Mouse (Mus musculus) neural tube, embryonic 12.5 days (tissue): ENCODE data around the gene Nme8. TPM values are rescaled to one million over a fixed set of nuclear protein-coding genes. Genes with fewer than 3 reads are reported as not detected.

Source experiments
- ATAC-seq: fragments of 200-750 bp; cut with Nextera tagmentation; 2 replicates; pipeline ENCODE4 v1.8.0; 2017; ENCODE audit warnings: low read depth, mild to moderate bottlenecking, moderate TSS enrichment, moderate library complexity; ENCODE audit not compliant: low FRiP score
- H3K27ac ChIP-seq: fragments of 300-500 bp; sonication (generic); 2 replicates; pipeline ENCODE4 v1.5.1; 2016
- H3K27me3 ChIP-seq: fragments of 300-500 bp; sonication (generic); replicated peaks from 2 replicates; pipeline ENCODE4 v1.6.1; 2016; ENCODE audit warnings: mild to moderate bottlenecking
- H3K36me3 ChIP-seq: fragments of 300-500 bp; sonication (generic); 2 replicates; pipeline ENCODE4 v1.6.1; 2016; ENCODE audit warnings: mild to moderate bottlenecking
- H3K4me1 ChIP-seq: fragments of 300-500 bp; sonication (generic); 2 replicates; pipeline ENCODE4 v1.6.1; 2016
- H3K4me2 ChIP-seq: fragments of 300-500 bp; sonication (generic); replicated peaks from 2 replicates; pipeline ENCODE4 v1.6.1; 2016; ENCODE audit warnings: mild to moderate bottlenecking
- H3K4me3 ChIP-seq: fragments of 300-500 bp; sonication (generic); 2 replicates; pipeline ENCODE4 v1.5.1; 2016
- H3K9ac ChIP-seq: fragments of 300-500 bp; sonication (generic); 2 replicates; pipeline ENCODE4 v1.6.1; 2016; ENCODE audit warnings: mild to moderate bottlenecking
- H3K9me3 ChIP-seq: fragments of 300-500 bp; sonication (generic); 2 replicates; pipeline ENCODE4 v1.6.1; 2016; ENCODE audit warnings: mild to moderate bottlenecking
- WGBS: fragments of 180-500 bp; shearing (Covaris S2); methylation state at CpG from one replicate; pipeline ENCODE4 v1.1.7; 2016; 5-methylcytosine and 5-hydroxymethylcytosine counted together
- polyA plus RNA-seq: library from polyadenylated mRNA; unstranded; fragments of >200 nt; fragmentation: Nextera tagmentation; extraction: Ambion mirVana; gene quantifications from 2 replicates; pipeline ENCODE4 v1.2.1, GENCODE M21; 2016

Nme8 gene
- polyA plus RNA-seq, 1 experiment from 2014 or later = not detected

DNA sequence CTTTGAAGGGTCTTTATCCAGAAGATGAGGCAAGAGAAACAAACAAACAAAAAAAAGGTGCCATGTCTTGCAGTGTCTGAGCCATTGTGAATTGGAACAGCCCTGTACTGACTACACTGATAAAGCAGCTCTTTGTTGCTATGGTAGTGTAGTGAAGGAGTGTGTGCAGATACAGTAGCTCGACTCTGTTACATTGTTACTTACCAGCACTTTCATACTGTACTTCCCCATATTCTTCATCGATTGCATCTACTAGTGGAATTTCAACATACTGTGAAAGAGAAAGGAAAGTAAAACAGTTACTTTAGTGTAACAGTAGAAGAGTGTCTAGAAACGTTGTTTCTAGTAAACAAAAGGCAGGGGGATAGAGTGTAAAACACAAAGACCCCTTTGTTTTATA, 7.6 kb downstream of the Nme8 start:
- H3K27me3 ChIP-seq = no peaks in the 10 kb centered on the region
- no peaks in the 10 kb centered on the region for H3K4me1 ChIP-seq
- no peak overlapping the region for H3K4me2 ChIP-seq
- H3K9ac ChIP-seq = no peak overlapping the region
- 70% methylated on average over 3 of the region's 3 CpGs for WGBS
- no peaks in the 10 kb centered on the region for H3K9me3 ChIP-seq
- H3K27ac ChIP-seq = no peak overlapping the region
- no peak for ATAC-seq
- no peak overlapping the region for H3K4me3 ChIP-seq
- H3K36me3 ChIP-seq = no peaks in the 10 kb centered on the region

DNA sequence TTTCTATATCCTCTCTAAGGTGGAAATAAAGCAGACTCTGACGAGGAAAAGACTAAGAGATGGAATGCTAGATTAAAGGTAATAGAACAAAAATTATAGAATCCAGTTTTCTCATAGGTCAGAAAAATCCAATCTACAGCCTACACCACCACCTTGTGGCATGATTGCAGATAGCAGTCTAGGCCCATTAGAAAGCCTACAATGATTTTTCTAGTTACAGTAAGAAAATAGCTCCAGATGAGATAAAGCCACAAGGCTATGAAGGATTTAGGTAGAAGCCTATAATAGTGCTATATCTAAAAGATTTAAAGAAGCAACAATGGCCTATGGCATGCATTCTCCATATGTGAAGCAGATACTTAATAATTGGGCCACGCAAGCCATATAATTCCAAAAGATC, 13.6 kb downstream of the Nme8 start:
- H3K36me3 ChIP-seq = no peaks in the 10 kb centered on the region
- no peaks in the 10 kb centered on the region for H3K9me3 ChIP-seq
- H3K27ac ChIP-seq = no peak overlapping the region
- H3K27me3 ChIP-seq = no peaks in the 10 kb centered on the region
- ATAC-seq = 0 out of 2 replicates have a peak, but pooled peaks have one; percentile 21
- no peak overlapping the region for H3K4me2 ChIP-seq
- H3K4me1 ChIP-seq = peaks cover 3% of the 10 kb centered on the region; the same call in 1 of the 2 replicates
- no peak overlapping the region for H3K4me3 ChIP-seq
- WGBS = 64% methylated on average over 2 of the region's 2 CpGs
- no peak overlapping the region for H3K9ac ChIP-seq

DNA sequence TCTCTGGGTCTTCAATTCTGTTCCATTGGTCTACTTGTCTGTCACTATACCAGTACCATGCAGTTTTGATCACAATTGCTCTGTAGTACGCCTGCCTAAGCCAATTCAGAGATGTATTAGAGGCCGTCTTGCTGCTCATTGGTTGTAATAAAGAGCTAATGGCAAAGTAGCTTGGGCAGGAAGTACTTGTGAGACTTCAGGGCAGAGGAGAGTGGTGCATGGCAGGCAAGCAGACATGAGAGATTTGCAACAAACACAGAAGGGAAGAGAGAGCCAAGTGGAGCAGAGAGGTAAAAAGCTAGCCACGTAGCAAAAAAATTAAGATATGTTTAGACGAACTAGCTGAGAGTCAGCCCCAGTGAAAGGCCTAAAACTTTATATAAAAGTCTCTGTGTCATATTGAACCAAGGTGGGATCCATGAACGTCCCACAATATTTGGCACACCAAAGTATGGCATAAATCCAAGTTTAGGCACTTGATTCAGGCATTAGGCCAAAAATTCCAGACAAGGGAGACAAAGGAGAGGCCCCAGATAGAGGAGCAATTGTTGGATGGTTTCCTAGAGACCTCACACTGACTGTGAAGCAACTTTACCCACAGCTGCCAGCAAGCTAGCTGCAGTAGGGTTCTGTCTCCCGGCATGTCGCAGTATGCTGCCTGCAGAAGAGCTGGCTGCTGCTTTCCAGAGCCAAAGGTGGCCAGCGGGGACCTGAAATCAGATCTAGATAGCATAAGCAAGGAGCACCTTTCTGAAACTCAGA, 14.5 kb downstream of the Nme8 start:
- peak; percentile 89; the same call in 1 of the 2 replicates for ATAC-seq
- H3K36me3 ChIP-seq = no peaks in the 10 kb centered on the region
- H3K4me1 ChIP-seq = peaks cover 3% of the 10 kb centered on the region; the same call in 1 of the 2 replicates
- no peak overlapping the region for H3K9ac ChIP-seq
- H3K4me3 ChIP-seq = no peak overlapping the region
- H3K27ac ChIP-seq = no peak overlapping the region
- WGBS = 63% methylated on average over 8 of the region's 8 CpGs
- no peak overlapping the region for H3K4me2 ChIP-seq
- H3K9me3 ChIP-seq = no peaks in the 10 kb centered on the region
- H3K27me3 ChIP-seq = no peaks in the 10 kb centered on the region

DNA sequence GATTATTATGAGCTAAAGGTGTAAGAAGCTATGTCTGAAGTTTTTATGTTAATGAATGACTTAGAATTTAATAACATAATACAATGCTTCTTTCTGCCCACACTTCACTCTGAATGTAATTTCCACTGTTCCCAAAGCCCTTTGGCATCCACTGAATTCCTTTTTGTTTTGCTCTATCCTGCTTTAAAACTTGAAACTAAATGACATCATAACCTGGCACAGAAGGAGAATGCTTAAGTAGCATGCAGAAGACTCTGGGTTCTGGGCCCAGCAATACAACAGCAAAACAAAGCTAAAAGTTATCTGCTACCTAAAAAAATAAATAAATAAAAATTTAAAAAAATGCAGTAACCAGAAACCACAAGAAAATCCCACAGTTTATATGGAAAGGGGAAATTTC, 23.0 kb downstream of the Nme8 start:
- no peak overlapping the region for H3K27ac ChIP-seq
- no peaks in the 10 kb centered on the region for H3K4me1 ChIP-seq
- ATAC-seq = no peak
- no peaks in the 10 kb centered on the region for H3K27me3 ChIP-seq
- H3K9ac ChIP-seq = no peak overlapping the region
- no peaks in the 10 kb centered on the region for H3K9me3 ChIP-seq
- H3K4me3 ChIP-seq = no peak overlapping the region
- H3K4me2 ChIP-seq = no peak overlapping the region
- no peaks in the 10 kb centered on the region for H3K36me3 ChIP-seq

DNA sequence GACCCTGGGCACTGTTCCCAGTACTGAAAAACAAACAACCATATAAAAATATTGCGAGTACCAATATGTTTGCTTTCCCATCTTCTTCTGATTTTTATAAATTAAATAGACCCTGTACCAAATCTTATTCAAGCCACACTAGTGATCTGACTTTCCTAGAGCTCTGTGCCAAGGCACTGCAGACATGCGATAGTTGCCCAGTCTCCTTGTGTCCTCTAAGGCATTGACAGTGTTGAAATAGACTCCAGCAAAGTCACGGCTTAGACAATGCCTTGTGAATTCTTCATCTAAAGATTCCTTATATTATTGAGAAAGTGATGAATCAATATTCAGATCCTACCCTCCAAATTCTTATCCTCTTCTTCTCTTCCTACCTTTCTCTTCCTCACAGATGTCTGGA, 23.6 kb downstream of the Nme8 start:
- Histone ChIP-seq H3K27ac (no peak overlapping the region), H3K9me3 (no peaks in the 10 kb centered on the region), H3K4me3 (no peak overlapping the region), H3K4me2 (no peak overlapping the region), H3K27me3 (no peaks in the 10 kb centered on the region), H3K36me3 (no peaks in the 10 kb centered on the region), H3K4me1 (no peaks in the 10 kb centered on the region), H3K9ac (no peak overlapping the region)
- no peak for ATAC-seq
- 89% methylated on average over 3 of the region's 3 CpGs for WGBS

DNA sequence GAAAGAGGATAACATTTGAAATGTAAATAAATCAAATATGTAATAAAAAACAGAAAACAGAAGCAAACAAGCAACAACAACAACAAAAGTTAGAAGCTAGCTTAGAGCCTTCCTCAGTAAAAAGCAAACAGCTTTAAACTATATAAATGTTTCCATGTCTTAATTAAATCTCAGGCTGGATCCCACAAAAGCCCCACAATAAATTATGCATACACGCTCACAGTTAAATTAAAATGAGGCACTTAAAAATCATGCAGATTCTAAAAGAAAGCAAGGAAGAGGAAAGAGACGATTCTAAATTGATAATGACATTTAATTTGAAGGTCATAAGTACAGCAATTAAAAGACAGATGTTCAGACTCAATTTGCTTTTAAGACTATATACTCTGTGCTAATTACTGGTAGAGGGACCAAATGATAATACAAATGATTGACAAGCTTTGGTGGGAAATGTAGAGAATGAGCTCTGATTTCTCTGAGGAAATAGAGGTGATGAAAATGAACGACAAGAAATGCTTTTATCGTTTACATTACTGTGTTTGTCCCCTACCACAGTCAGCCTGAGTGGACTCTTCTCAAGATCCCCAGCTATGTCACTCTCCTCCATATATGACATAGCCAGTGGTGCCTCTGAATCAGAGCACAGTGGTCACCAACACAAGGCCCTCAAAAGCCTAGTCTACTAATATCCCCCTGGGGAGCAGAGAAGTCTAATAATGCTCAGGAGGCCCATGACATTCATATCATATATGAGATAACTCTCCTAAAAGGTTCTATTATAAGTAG, 29.0 kb downstream of the Nme8 start:
- Histone ChIP-seq H3K9me3 (no peaks in the 10 kb centered on the region), H3K4me2 (no peak overlapping the region), H3K4me3 (no peak overlapping the region), H3K4me1 (no peaks in the 10 kb centered on the region), H3K27me3 (no peaks in the 10 kb centered on the region), H3K36me3 (no peaks in the 10 kb centered on the region), H3K9ac (no peak overlapping the region), H3K27ac (no peak overlapping the region)
- 77% methylated on average over 4 of the region's 4 CpGs for WGBS
- ATAC-seq = no peak

DNA sequence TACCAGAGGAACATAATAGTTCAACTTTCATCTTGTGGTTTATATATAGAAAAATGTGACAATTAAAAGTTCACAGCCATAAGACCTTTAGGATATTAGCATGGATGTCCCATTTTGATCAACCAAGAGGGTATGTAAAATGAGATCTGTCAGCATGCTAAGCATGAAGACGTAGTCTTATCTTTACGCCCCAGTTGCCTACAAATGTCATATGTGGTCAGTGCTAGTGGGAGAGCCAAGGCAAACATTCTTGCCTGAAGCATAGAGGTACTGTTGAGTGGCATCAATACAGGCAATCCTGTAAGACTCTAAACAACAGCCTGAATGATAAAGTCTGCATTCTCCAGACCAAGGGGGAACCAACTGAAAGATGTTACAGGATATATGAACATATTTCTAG, 45.2 kb downstream of the Nme8 start:
- no peaks in the 10 kb centered on the region for H3K27me3 ChIP-seq
- H3K4me1 ChIP-seq = no peaks in the 10 kb centered on the region
- no peak overlapping the region for H3K27ac ChIP-seq
- no peaks in the 10 kb centered on the region for H3K36me3 ChIP-seq
- H3K4me2 ChIP-seq = no peak overlapping the region
- WGBS = 92% methylated on average over 2 of the region's 2 CpGs
- ATAC-seq = no peak
- no peak overlapping the region for H3K9ac ChIP-seq
- no peaks in the 10 kb centered on the region for H3K9me3 ChIP-seq
- H3K4me3 ChIP-seq = no peak overlapping the region

DNA sequence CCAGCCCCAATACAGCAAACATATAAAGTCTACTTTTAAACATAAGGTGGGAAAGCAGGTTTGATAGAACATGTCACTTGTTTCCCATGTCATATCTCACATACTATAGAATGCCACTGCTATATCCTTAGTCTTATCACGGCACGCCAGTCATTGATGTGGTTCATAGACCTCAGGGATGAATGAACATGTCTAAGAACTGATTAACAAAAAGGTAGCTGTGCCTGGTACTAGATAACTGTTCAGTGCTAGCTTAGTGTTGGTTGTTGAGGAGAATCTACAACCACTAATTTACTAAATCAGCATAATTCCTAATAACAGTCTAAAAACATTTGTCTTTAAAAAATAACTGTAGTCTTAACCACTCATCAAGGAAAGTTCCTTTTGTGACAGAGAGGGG, 47.8 kb downstream of the Nme8 start:
- no peak overlapping the region for H3K27ac ChIP-seq
- no peaks in the 10 kb centered on the region for H3K9me3 ChIP-seq
- no peak overlapping the region for H3K4me2 ChIP-seq
- 98% methylated on average over 2 of the region's 2 CpGs for WGBS
- H3K36me3 ChIP-seq = no peaks in the 10 kb centered on the region
- no peak overlapping the region for H3K9ac ChIP-seq
- H3K4me1 ChIP-seq = no peaks in the 10 kb centered on the region
- no peak overlapping the region for H3K4me3 ChIP-seq
- no peak for ATAC-seq
- no peaks in the 10 kb centered on the region for H3K27me3 ChIP-seq

DNA sequence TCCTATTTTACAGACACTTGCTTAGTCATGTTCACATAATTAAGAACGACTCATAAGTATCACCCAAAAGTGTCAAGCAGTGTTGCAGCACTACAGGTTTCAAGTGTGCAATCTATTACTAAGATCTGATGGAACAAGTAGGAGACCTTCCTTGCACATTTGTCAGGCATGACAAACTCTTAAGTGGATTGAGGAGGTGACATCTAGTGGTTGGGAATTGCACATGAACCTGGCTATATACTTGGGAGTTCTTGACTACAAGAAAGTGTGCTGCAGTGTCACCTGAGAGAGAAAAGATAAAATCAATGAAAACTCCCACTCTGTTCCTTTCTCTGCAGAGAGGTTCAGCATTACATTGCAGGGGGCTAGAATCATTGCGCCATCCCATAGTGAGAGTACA, 53.4 kb downstream of the Nme8 start:
- H3K4me2 ChIP-seq = no peak overlapping the region
- H3K4me1 ChIP-seq = no peaks in the 10 kb centered on the region
- no peaks in the 10 kb centered on the region for H3K27me3 ChIP-seq
- WGBS = 82% methylated on average over 2 of the region's 2 CpGs
- H3K9me3 ChIP-seq = no peaks in the 10 kb centered on the region
- H3K27ac ChIP-seq = no peak overlapping the region
- no peak overlapping the region for H3K4me3 ChIP-seq
- no peaks in the 10 kb centered on the region for H3K36me3 ChIP-seq
- no peak for ATAC-seq
- H3K9ac ChIP-seq = no peak overlapping the region

DNA sequence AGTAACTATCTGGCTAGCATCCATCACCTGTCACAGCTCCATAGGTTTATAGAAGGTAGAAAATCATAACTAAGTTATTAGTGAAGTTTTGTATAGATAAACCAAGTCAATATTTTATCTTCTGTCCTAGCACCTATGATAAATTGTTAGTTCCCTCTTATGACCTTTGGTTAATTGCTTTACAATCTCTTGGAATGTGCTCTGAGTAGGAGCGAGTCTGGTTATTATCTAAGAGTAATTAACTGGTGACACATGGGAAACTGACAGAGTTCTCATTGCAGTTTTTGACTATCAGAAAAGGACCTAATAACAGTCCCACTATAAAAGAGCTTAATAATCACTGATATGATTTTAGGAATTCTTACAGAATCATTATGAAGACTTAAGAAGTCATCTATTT, 54.1 kb downstream of the Nme8 start:
- Histone ChIP-seq H3K27ac (no peak overlapping the region), H3K4me2 (no peak overlapping the region), H3K4me3 (no peak overlapping the region), H3K9ac (no peak overlapping the region), H3K36me3 (no peaks in the 10 kb centered on the region), H3K27me3 (no peaks in the 10 kb centered on the region), H3K9me3 (no peaks in the 10 kb centered on the region), H3K4me1 (no peaks in the 10 kb centered on the region)
- WGBS = 33% methylated on average over 1 of the region's 1 CpGs
- no peak for ATAC-seq

DNA sequence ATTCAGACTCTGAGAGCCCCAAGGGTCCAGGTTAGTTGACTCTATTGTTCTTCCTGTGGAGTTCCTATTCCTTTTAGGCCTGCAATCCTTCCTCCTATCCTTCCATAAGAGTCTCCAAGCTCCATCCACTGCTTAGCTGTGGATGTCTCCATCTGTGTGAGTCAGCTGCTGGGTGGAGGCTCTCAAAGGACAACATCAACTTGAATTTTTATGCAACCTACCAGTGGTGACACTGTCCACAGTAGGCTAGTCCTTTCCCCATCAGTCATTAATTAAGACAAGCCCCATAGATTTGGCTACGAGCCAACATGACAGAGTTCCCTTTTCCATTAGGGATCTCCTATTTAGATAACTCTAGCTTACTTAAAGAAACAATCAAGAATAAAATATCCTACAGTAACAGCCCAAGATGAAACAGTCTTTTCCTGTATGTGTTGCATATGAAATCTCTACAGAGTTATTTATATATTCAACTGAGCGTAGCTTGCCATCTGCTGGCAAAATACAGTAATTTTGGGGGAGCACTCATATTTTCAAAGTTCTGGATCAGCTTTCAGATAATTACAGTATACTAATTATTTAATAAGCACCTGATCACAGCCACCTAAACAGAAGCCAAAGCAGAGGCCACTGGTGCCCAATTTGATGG, 57.3 kb downstream of the Nme8 start:
- Histone ChIP-seq H3K27ac (no peak overlapping the region), H3K9ac (no peak overlapping the region), H3K4me1 (no peaks in the 10 kb centered on the region), H3K4me2 (no peak overlapping the region), H3K27me3 (no peaks in the 10 kb centered on the region), H3K36me3 (no peaks in the 10 kb centered on the region), H3K9me3 (no peaks in the 10 kb centered on the region), H3K4me3 (no peak overlapping the region)
- no peak for ATAC-seq
- 91% methylated on average over 2 of the region's 2 CpGs for WGBS

DNA sequence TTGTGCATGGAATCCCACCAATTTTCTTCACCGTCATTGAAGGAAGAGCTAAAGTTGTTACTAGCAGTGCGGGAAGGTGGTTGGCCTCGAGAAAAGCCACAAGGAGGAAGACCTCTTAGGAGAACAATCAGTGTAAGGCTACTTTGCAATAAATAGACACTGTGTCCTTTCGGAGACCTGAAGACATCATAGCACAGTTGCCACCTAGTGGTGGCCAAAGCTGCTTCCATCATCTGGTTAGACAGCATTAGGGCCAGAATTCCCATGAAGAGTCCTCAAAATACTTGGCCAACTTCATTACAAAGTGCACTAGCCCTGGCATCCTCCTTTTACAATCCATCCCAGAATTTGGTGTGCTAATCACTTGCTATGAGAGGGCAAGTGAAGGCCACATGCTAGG, 61.5 kb downstream of the Nme8 start:
- Histone ChIP-seq H3K4me2 (no peak overlapping the region), H3K36me3 (no peaks in the 10 kb centered on the region), H3K27ac (no peak overlapping the region), H3K27me3 (no peaks in the 10 kb centered on the region), H3K4me1 (no peaks in the 10 kb centered on the region), H3K9me3 (no peaks in the 10 kb centered on the region), H3K9ac (no peak overlapping the region), H3K4me3 (no peak overlapping the region)
- no peak for ATAC-seq
- WGBS = 81% methylated on average over 4 of the region's 4 CpGs
